Mouse (Mus musculus) limb, embryonic 14.5 days (tissue): ENCODE measurements around the gene 1700012B09Rik. TPM values are rescaled to one million over a fixed set of nuclear protein-coding genes. Genes with fewer than 3 reads are reported as not detected.

ENCODE experiments used
- ATAC-seq: fragments of 200-750 bp; cut with Nextera tagmentation; 2 replicates; pipeline ENCODE4 v1.8.0; 2017; ENCODE audit warnings: low read depth, moderate number of reproducible peaks, moderate TSS enrichment; ENCODE audit not compliant: low FRiP score
- DNase-seq: peaks from one replicate; pipeline ENCODE4 v3.0.0-alpha.2; 2015; ENCODE audit warnings: low spot score
- H3K27ac ChIP-seq: fragments of 300-500 bp; sonication (generic); replicated peaks from 2 replicates; pipeline ENCODE4 v1.5.1; 2014; ENCODE audit warnings: low read depth, mild to moderate bottlenecking, low read length, moderate library complexity, mixed read lengths
- H3K27me3 ChIP-seq: fragments of 300-500 bp; sonication (generic); 2 replicates; pipeline ENCODE4 v1.6.1; 2014; ENCODE audit warnings: low read length, mixed read lengths; ENCODE audit not compliant: control insufficient read depth, insufficient read depth
- H3K36me3 ChIP-seq: fragments of 300-500 bp; sonication (generic); 2 replicates; pipeline ENCODE4 v1.6.1; 2014; ENCODE audit warnings: mild to moderate bottlenecking, low read length, moderate library complexity, mixed read lengths; ENCODE audit not compliant: control insufficient read depth, insufficient read depth
- H3K4me1 ChIP-seq: fragments of 300-500 bp; sonication (generic); 2 replicates; pipeline ENCODE4 v1.6.1; 2014; ENCODE audit warnings: antibody characterized with exemption, low read length, mixed read lengths; ENCODE audit not compliant: control insufficient read depth, insufficient read depth
- H3K4me2 ChIP-seq: fragments of 300-500 bp; sonication (generic); replicated peaks from 2 replicates; pipeline ENCODE4 v1.6.1; 2014; ENCODE audit warnings: low read depth, mild to moderate bottlenecking, low read length, moderate library complexity; ENCODE audit not compliant: severe bottlenecking
- H3K4me3 ChIP-seq: fragments of 300-500 bp; sonication (generic); replicated peaks from 2 replicates; pipeline ENCODE4 v1.5.1; 2014; ENCODE audit warnings: low read length
- H3K9ac ChIP-seq: fragments of 300-500 bp; sonication (generic); 2 replicates; pipeline ENCODE4 v1.6.1; 2014; ENCODE audit warnings: mild to moderate bottlenecking, low read depth, low read length, moderate library complexity; ENCODE audit not compliant: severe bottlenecking
- H3K9me3 ChIP-seq: fragments of 300-500 bp; sonication (generic); 2 replicates; pipeline ENCODE4 v1.6.1; 2016; ENCODE audit warnings: low read length; ENCODE audit not compliant: control insufficient read depth
- POLR2A ChIP-seq: fragments of 200-500 bp; IDR thresholded peaks from 2 replicates; pipeline ENCODE4 v1.8.0; 2012; ENCODE audit warnings: inconsistent platforms, mild to moderate bottlenecking, moderate library complexity, borderline replicate concordance; ENCODE audit not compliant: insufficient read depth, insufficient read length; ENCODE audit errors: extremely low read depth
- WGBS: fragments of 180-500 bp; shearing (Covaris S2); extraction: QIAGEN DNeasy Blood & Tissue Kit; methylation state at CpG from one replicate; pipeline ENCODE4 v1.1.7; 2014; 5-methylcytosine and 5-hydroxymethylcytosine counted together
- polyA plus RNA-seq, 2 experiments: library from polyadenylated mRNA; depleted of rRNA in 1 of 2; stranded (reverse) in 1 of 2; unstranded in 1 of 2; fragments of >200 nt; fragmentation: Nextera tagmentation in 1 of 2; extraction: Ambion mirVana in 1 of 2; gene quantifications; 2 replicates each; pipeline versions ENCODE4 v1.2.1 to v1.2.3; 2012 to 2014

1700012B09Rik gene
- polyA plus RNA-seq, 2 experiments = not detected

DNA sequence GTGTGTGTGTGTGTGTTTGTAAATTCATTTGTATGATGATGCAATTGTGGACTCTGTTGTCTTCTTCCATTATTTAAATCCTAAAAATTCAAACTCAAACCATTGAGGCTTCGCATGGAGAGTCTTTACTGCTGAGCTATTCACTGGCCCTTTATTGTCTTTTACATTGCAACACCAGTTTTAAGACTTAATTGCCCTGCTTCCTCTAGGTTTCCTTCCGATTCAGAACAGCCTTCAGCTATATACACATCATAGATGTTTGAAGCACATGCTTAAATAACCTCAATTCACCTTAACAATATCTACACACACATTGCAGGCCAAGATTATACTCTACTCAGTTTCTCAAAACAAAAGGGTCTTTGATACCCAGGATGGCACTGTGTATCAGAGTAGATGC lies 50.4 kb downstream of the 1700012B09Rik start:
- H3K9ac ChIP-seq = no peak overlapping the region
- no peaks in the 10 kb centered on the region for H3K9me3 ChIP-seq
- TF ChIP-seq POLR2A = no peak
- no peak for DNase-seq
- H3K36me3 ChIP-seq = no peaks in the 10 kb centered on the region
- no peaks in the 10 kb centered on the region for H3K27me3 ChIP-seq
- 36% methylated on average over 2 of the region's 2 CpGs for WGBS
- no peak overlapping the region for H3K4me2 ChIP-seq
- no peak overlapping the region for H3K27ac ChIP-seq
- no peaks in the 10 kb centered on the region for H3K4me1 ChIP-seq
- ATAC-seq = no peak
- no peak overlapping the region for H3K4me3 ChIP-seq

- no peak overlapping the region for H3K4me3 ChIP-seq
- no peaks in the 10 kb centered on the region for H3K36me3 ChIP-seq
- no peaks in the 10 kb centered on the region for H3K27me3 ChIP-seq
- no peak for TF ChIP-seq POLR2A
- H3K4me2 ChIP-seq = no peak overlapping the region
- H3K4me1 ChIP-seq = no peaks in the 10 kb centered on the region
- ATAC-seq (no peak), DNase-seq (no peak)
- no peaks in the 10 kb centered on the region for H3K9me3 ChIP-seq
- no peak overlapping the region for H3K9ac ChIP-seq
- H3K27ac ChIP-seq = no peak overlapping the region
Measured at GRCm38 (mm10) chr9:14718332-14718691, 52.5 kb downstream of the 1700012B09Rik start.

DNA sequence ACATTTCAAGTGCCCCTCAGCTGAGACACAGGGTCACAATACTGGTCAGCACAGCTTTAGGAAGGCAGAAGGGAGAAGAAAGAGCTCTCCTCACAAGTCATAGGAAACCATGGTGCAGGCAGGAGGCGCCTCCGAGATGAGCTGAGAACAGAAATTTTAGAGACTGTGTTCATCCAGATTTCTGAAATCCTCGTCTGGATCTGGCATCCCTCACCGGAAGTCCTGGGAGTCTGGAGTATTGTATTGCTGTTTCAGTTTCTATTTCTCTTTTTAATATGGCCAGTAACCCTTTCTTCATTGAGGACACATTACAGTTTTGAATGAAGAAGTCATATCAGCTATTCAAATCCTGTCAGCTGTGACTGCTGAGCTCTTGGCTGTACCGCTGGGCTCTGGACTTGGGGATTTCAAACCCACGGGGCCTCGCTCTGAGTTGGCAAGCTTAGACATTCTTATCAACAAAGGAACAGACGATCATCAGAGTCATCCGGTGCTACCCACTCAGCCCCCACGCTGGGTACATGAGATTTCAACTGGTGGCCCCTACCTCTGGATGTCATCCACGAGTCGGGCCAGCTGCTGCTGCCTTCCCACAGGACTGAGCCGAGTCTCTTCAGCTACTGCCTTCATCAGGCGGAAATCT lies 53.0 kb downstream of the 1700012B09Rik start:
- ATAC-seq (no peak; the same call in 1 of the 2 replicates), DNase-seq (no peak)
- Histone ChIP-seq H3K27me3 (no peaks in the 10 kb centered on the region), H3K27ac (no peak overlapping the region), H3K9ac (no peak overlapping the region), H3K4me3 (no peak overlapping the region), H3K9me3 (no peaks in the 10 kb centered on the region), H3K36me3 (no peaks in the 10 kb centered on the region), H3K4me2 (no peak overlapping the region), H3K4me1 (no peaks in the 10 kb centered on the region)
- 63% methylated on average over 14 of the region's 14 CpGs for WGBS
- TF ChIP-seq POLR2A = no peak

GRCm38 (mm10) chr9:14715258-14715657 lies 55.6 kb downstream of the 1700012B09Rik start:
- Histone ChIP-seq H3K27me3 (no peaks in the 10 kb centered on the region), H3K36me3 (no peaks in the 10 kb centered on the region), H3K4me3 (no peak overlapping the region), H3K27ac (no peak overlapping the region), H3K4me1 (no peaks in the 10 kb centered on the region), H3K9ac (no peak overlapping the region), H3K9me3 (no peaks in the 10 kb centered on the region), H3K4me2 (no peak overlapping the region)
- no peak for DNase-seq
- 79% methylated on average over 15 of the region's 15 CpGs for WGBS
- TF ChIP-seq POLR2A = no peak
- ATAC-seq = no peak

DNA sequence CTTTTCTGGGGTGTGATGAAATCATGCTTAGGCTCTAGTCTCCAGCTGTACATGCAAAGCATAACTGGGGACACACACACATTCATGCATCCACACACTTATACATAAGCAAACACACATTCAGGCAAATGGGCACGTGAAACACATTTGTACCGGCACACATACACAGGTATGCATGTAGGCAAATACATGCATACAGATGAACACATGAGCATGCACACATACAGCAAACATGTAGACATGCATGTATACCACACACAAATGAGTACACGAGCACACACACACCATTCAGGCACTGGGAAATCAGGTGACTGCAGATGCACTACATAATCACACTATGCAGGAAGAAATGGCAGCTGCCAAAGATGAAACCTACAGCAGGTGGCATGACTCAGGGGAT lies 59.9 kb downstream of the 1700012B09Rik start:
- Histone ChIP-seq H3K9me3 (no peaks in the 10 kb centered on the region), H3K27ac (no peak overlapping the region), H3K4me3 (no peak overlapping the region), H3K4me1 (no peaks in the 10 kb centered on the region), H3K36me3 (no peaks in the 10 kb centered on the region), H3K27me3 (no peaks in the 10 kb centered on the region), H3K9ac (no peak overlapping the region), H3K4me2 (no peak overlapping the region)
- ATAC-seq (no peak), DNase-seq (no peak)
- 91% methylated on average over 3 of the region's 3 CpGs for WGBS
- TF ChIP-seq POLR2A = no peak

Other genes with a start within 250 kb of the 1700012B09Rik start
- gene Amotl1, start 126.0 kb downstream of the 1700012B09Rik start, polyA plus RNA-seq (2012; rRNA removed) = 53.9 and 56.2 TPM in 2 replicates
- 47.7 and 49.7 TPM in 2 replicates for gene Amotl1, start 126.0 kb downstream of the 1700012B09Rik start, polyA plus RNA-seq (2014; fragmentation: Nextera tagmentation; extraction: Ambion mirVana)
- gene Piwil4, start 30.3 kb downstream of the 1700012B09Rik start, polyA plus RNA-seq (2012; rRNA removed) = 0.06 and 0.18 TPM in 2 replicates
- gene Piwil4, start 30.3 kb downstream of the 1700012B09Rik start, polyA plus RNA-seq (2014; fragmentation: Nextera tagmentation; extraction: Ambion mirVana) = 0.07 and 0.08 TPM in 2 replicates
- 2.1 and 2.3 TPM in 2 replicates for gene Fut4, start 18.6 kb downstream of the 1700012B09Rik start, polyA plus RNA-seq (2012; rRNA removed)
- 2.0 and 2.5 TPM in 2 replicates for gene Fut4, start 18.6 kb downstream of the 1700012B09Rik start, polyA plus RNA-seq (2014; fragmentation: Nextera tagmentation; extraction: Ambion mirVana)
- 12.6 and 16.6 TPM in 2 replicates for gene Mre11a, start 13.6 kb upstream of the 1700012B09Rik start, polyA plus RNA-seq (2012; rRNA removed)
- gene Mre11a, start 13.6 kb upstream of the 1700012B09Rik start, polyA plus RNA-seq (2014; fragmentation: Nextera tagmentation; extraction: Ambion mirVana) = 22.9 and 25.3 TPM in 2 replicates
- gene Ankrd49, start 13.8 kb upstream of the 1700012B09Rik start, polyA plus RNA-seq (2012; rRNA removed) = 18.3 and 23.2 TPM in 2 replicates
- 46.6 and 51.3 TPM in 2 replicates for gene Ankrd49, start 13.8 kb upstream of the 1700012B09Rik start, polyA plus RNA-seq (2014; fragmentation: Nextera tagmentation; extraction: Ambion mirVana)
- gene Gpr83, start 89.2 kb upstream of the 1700012B09Rik start, polyA plus RNA-seq (2012; rRNA removed) = 4.5 and 6.4 TPM in 2 replicates
- gene Gpr83, start 89.2 kb upstream of the 1700012B09Rik start, polyA plus RNA-seq (2014; fragmentation: Nextera tagmentation; extraction: Ambion mirVana) = 4.0 and 4.8 TPM in 2 replicates
- 1.1 and 1.6 TPM in 2 replicates for gene Izumo1r, start 132.9 kb upstream of the 1700012B09Rik start, polyA plus RNA-seq (2012; rRNA removed)
- 0.43 TPM in 1 of 2 replicates, not detected in the other for gene Izumo1r, start 132.9 kb upstream of the 1700012B09Rik start, polyA plus RNA-seq (2014; fragmentation: Nextera tagmentation; extraction: Ambion mirVana)